Mouse (Mus musculus) hindbrain, embryonic 12.5 days (tissue): Measurements from ENCODE around the gene Chst8. TPM values are rescaled to one million over a fixed set of nuclear protein-coding genes. Genes with fewer than 3 reads are reported as not detected.
A peak's percentile ranks its signal among the peaks of the same experiment; 100 is the strongest.

ENCODE experiments used
- ATAC-seq: fragments of 200-750 bp; cut with Nextera tagmentation; 2 replicates; pipeline ENCODE4 v1.8.0; 2017; ENCODE audit warnings: moderate TSS enrichment; ENCODE audit not compliant: low FRiP score
- H3K27ac ChIP-seq: fragments of 300-500 bp; sonication (generic); 2 replicates; pipeline ENCODE4 v1.5.1; 2016; ENCODE audit warnings: mild to moderate bottlenecking
- H3K27me3 ChIP-seq: fragments of 300-500 bp; sonication (generic); 2 replicates; pipeline ENCODE4 v1.6.1; 2016; ENCODE audit warnings: mild to moderate bottlenecking
- H3K36me3 ChIP-seq: fragments of 300-500 bp; sonication (generic); 2 replicates; pipeline ENCODE4 v1.6.1; 2016; ENCODE audit warnings: mild to moderate bottlenecking
- H3K4me1 ChIP-seq: fragments of 300-500 bp; sonication (generic); 2 replicates; pipeline ENCODE4 v1.6.1; 2016
- H3K4me2 ChIP-seq: fragments of 300-500 bp; sonication (generic); replicated peaks from 2 replicates; pipeline ENCODE4 v1.6.1; 2016; ENCODE audit warnings: mild to moderate bottlenecking
- H3K4me3 ChIP-seq: fragments of 300-500 bp; sonication (generic); 2 replicates; pipeline ENCODE4 v1.5.1; 2016; ENCODE audit warnings: mild to moderate bottlenecking
- H3K9ac ChIP-seq: fragments of 300-500 bp; sonication (generic); 2 replicates; pipeline ENCODE4 v1.6.1; 2016; ENCODE audit warnings: mild to moderate bottlenecking, moderate library complexity
- H3K9me3 ChIP-seq: fragments of 300-500 bp; sonication (generic); replicated peaks from 2 replicates; pipeline ENCODE4 v1.6.1; 2016; ENCODE audit warnings: mild to moderate bottlenecking
- WGBS: fragments of 180-500 bp; shearing (Covaris S2); methylation state at CpG from one replicate; pipeline ENCODE4 v1.1.7; 2016; 5-methylcytosine and 5-hydroxymethylcytosine counted together
- polyA plus RNA-seq: library from polyadenylated mRNA; unstranded; fragments of >200 nt; fragmentation: Nextera tagmentation; extraction: Ambion mirVana; gene quantifications from 2 replicates; pipeline ENCODE4 v1.2.1, GENCODE M21; 2016

Chst8 gene
- polyA plus RNA-seq, 1 experiment from 2014 or later = 22.4 TPM

DNA sequence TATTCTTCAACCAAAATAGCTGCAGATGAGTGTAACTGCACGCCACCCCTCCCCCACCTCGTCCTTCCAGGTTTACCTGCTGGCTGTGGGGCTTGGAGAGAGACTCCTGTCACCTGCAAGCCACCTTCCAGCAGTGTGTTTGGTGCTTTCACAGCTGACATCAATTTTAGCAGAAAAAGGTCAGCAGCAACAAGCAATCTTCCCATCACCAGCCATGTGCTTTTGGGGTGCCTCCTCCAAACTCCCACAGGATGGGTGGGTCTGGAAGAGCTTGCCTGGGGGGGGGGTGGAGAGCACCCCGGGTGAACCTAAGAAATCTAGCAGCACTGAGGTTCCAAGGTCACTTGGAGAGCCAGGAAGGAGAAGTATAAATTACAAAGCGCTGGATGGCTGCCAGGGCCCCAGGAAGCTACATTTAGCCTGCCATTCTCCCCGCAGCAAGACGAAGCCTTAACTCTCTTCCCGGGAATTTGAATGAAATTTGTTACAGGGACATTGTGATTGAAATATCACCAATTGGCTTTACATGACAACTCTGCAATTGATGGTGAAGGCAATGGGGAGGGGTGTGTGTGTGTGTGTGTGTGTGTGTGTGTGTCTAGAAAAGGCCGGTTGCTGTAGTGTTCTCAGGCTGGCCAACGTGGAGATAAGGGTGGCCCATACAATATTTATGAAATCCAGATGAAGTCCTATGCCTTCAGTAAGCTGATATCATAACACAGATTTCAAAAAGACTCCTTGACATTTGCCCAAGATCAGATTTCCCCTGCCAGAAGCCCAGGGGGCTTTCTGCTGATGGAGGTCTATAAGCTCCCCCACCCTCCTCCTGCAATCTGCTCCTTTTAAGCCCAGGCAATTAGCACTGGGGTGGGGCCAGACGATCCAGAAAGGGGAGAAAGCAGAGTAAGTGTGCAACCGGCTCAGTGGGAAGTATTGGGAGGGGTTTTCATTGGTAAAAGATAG lies 13.8 kb downstream of the Chst8 start:
- Histone ChIP-seq H3K9ac (0 out of 2 replicates have a peak overlapping the region, but pooled peaks have one; percentile 23), H3K36me3 (no peaks in the 10 kb centered on the region), H3K27me3 (no peaks in the 10 kb centered on the region; the same call in 1 of the 2 replicates), H3K9me3 (no peaks in the 10 kb centered on the region), H3K4me1 (peaks cover 37% of the 10 kb centered on the region), H3K27ac (peak overlapping the region; percentile 80), H3K4me3 (no peak overlapping the region), H3K4me2 (peak overlapping the region; percentile 34)
- 10% methylated on average over 11 of the region's 11 CpGs for WGBS
- peak; percentile 68 for ATAC-seq

DNA sequence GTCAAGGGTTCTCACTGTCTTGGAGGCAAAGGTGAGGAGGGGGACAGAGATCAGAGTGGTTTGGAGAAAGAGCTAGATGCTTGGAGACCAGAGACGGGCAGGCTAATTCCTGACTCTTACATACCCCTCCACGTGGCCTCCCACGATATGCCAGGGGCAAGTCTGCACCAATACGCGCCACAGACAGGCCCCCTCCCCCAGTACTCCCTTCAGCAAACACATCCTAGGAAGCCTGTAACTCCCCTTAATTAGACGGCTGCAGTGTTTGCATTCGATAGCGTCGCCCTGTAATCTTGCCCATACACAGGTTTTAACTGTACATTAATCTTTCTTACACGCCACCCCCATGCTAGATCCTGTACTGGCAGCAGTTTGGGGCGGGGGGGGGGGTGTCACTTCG lies 14.5 kb downstream of the Chst8 start:
- Histone ChIP-seq H3K9me3 (no peaks in the 10 kb centered on the region), H3K27me3 (no peaks in the 10 kb centered on the region; the same call in 1 of the 2 replicates), H3K4me2 (peak overlapping the region; percentile 34), H3K4me1 (peaks cover 37% of the 10 kb centered on the region), H3K27ac (peak overlapping the region; percentile 80), H3K36me3 (no peaks in the 10 kb centered on the region), H3K9ac (0 out of 2 replicates have a peak overlapping the region, but pooled peaks have one; percentile 23), H3K4me3 (no peak overlapping the region)
- WGBS = 7% methylated on average over 12 of the region's 12 CpGs
- ATAC-seq = peak; percentile 29; the same call in 1 of the 2 replicates

DNA sequence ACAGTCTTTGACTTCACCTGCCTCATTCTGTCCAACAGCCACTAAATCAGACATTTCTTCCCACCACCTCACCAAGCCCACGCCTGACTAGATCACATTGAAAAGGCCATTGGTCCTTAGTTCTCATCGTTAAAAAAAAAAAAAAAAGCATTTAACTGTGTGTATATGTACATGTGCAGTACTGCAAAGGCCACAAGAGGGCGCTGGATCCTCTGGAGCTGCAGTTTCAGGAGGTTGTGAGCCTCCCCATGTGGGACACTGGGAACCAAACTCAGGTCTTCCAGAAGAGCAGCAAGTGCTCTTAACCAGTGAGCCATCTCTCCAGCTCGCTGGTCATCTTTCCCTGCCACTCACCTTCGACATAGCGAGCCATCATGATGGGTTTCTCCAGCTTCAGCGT lies 22.1 kb downstream of the Chst8 start:
- H3K9ac ChIP-seq = no peak overlapping the region
- no peak overlapping the region for H3K27ac ChIP-seq
- H3K4me2 ChIP-seq = no peak overlapping the region
- no peaks in the 10 kb centered on the region for H3K36me3 ChIP-seq
- no peak overlapping the region for H3K4me3 ChIP-seq
- no peaks in the 10 kb centered on the region; the same call in 1 of the 2 replicates for H3K9me3 ChIP-seq
- H3K4me1 ChIP-seq = peaks cover 5% of the 10 kb centered on the region; the same call in 1 of the 2 replicates
- 78% methylated on average over 7 of the region's 7 CpGs for WGBS
- ATAC-seq = no peak
- no peaks in the 10 kb centered on the region for H3K27me3 ChIP-seq

DNA sequence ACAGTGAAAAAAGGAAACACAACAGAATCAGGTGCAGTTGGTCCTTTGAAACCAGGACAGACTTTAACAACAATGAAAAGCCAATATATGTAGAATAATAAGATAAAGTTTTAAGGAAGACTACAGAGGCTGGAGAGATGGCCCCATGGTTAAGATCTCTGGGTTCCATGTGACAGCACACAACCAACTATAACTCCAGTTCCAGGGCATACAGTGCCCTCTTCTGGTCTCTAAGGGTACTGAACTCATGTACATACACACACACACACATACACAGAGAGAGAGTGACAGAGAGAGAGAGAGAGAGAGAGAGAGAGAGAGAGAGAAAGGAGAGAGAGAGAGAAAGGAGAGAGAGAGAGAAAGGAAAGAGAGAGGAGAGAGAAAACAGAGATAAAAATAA lies 25.3 kb downstream of the Chst8 start:
- H3K9me3 ChIP-seq = no peaks in the 10 kb centered on the region; the same call in 1 of the 2 replicates
- no peak for ATAC-seq
- H3K9ac ChIP-seq = no peak overlapping the region
- no peak overlapping the region for H3K27ac ChIP-seq
- no peak overlapping the region for H3K4me2 ChIP-seq
- H3K27me3 ChIP-seq = no peaks in the 10 kb centered on the region
- no peak overlapping the region for H3K4me3 ChIP-seq
- H3K4me1 ChIP-seq = peaks cover 16% of the 10 kb centered on the region
- no peaks in the 10 kb centered on the region for H3K36me3 ChIP-seq

DNA sequence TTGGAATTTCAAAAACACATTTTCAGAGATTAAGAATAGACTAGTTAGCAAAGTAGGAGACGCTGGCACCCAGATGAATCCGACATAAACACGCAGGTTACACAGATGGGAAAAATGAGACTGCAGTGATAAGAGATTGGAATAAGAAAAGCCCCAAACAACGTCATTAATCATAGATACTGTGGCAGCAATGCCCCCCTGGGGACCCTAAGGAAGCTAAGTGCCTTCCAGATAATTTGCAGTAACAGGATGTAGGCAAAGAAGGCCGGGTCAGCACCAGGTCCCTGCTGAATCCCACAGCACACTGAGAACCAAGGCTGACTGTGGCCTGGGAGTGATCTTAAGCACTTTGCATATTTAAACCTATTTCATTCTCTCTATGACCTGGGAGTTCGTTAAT lies 27.5 kb downstream of the Chst8 start:
- H3K9ac ChIP-seq = no peak overlapping the region
- no peak overlapping the region for H3K4me2 ChIP-seq
- H3K27ac ChIP-seq = peak overlapping the region; percentile 36; the same call in 1 of the 2 replicates
- H3K27me3 ChIP-seq = no peaks in the 10 kb centered on the region
- no peaks in the 10 kb centered on the region for H3K36me3 ChIP-seq
- 0 out of 2 replicates have a peak, but pooled peaks cover 4% of the 10 kb centered on the region for H3K9me3 ChIP-seq
- ATAC-seq = peak; percentile 48; the same call in 1 of the 2 replicates
- peaks cover 16% of the 10 kb centered on the region for H3K4me1 ChIP-seq
- no peak overlapping the region for H3K4me3 ChIP-seq
- WGBS = 44% methylated on average over 6 of the region's 6 CpGs

DNA sequence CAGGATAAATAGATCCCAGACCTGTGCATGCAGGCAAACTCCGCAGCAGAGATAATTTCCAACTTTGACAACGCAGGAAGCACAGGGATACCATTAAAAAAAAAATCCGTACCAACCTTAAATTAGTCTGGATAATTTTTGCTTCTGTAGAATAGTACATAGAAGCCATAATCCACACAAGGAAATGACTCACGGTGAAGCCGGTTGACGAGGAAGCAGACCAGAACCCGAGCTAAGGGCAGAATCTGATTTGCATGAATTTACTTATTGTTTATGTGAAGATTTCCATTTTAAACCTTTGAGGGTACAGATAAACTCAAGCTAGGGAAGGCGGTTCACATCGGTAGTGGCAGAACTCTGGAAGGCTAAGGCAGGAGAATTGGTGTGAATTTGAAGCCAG lies 28.0 kb downstream of the Chst8 start:
- Histone ChIP-seq H3K4me3 (no peak overlapping the region), H3K4me1 (peaks cover 16% of the 10 kb centered on the region), H3K9ac (no peak overlapping the region), H3K27me3 (no peaks in the 10 kb centered on the region), H3K36me3 (no peaks in the 10 kb centered on the region), H3K9me3 (0 out of 2 replicates have a peak, but pooled peaks cover 4% of the 10 kb centered on the region), H3K4me2 (no peak overlapping the region), H3K27ac (peak overlapping the region; percentile 36)
- WGBS = 63% methylated on average over 9 of the region's 9 CpGs
- no peak for ATAC-seq

DNA sequence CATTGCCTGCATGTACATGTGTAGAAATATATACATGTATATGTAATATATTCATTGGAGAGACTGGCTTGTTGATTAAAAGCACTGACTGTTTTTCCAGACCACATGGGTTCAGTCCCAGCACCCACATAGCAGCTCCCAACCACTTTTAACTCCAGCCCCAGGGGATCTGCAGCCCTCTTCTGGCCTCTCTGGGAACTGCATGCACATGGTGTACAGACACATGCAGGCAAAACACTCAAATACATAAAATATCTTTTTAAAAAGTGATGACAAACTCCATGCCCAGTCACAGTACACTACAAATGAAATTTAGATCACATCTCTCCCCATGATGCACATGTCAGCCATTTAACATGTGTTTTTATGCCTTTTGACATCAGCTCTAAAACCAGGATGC lies 30.5 kb downstream of the Chst8 start:
- Histone ChIP-seq H3K9ac (no peak overlapping the region), H3K4me1 (peaks cover 29% of the 10 kb centered on the region), H3K9me3 (0 out of 2 replicates have a peak, but pooled peaks cover 4% of the 10 kb centered on the region), H3K4me2 (no peak overlapping the region), H3K36me3 (no peaks in the 10 kb centered on the region), H3K4me3 (no peak overlapping the region), H3K27ac (no peak overlapping the region), H3K27me3 (no peaks in the 10 kb centered on the region; the same call in 1 of the 2 replicates)
- no peak for ATAC-seq

DNA sequence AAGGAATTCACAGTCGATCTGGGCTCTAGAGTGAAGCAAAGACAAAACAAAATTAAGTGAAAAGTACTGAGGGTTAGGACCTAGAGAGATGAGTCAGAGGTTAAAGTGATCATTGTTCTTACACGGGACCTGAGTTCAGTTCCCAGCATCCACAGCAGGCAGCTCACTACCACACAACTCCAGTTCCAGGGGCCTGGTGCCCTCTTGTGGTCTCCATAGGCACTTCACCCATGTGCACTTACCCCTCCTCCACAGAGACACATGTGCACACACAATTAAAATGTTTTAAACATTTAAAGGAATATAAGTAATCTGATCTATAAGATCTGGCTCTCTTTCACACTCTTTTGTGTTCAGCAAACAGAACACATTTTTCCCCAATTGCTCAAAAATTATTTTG lies 31.3 kb downstream of the Chst8 start:
- Histone ChIP-seq H3K9ac (no peak overlapping the region), H3K4me1 (peaks cover 29% of the 10 kb centered on the region)

DNA sequence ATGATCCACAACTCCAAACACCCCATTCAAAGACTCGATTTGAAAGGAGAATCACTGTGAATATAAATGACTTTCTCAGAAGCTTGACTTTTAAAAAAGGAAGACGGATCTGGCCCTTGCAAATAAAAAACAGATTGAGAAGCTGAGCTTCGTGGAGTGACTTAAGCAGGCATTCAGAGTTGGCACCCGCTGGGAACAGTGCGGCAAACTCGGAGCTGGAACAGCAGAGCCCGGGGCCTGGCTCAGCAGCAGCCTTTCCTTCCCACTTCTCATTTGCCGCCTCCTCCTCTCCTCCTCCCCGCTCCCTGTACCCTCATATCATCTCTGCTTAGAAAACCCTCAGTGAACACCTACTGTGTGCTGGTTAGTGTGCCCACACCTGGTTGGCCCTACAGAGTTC lies 34.1 kb downstream of the Chst8 start:
- Histone ChIP-seq H3K4me1 (peaks cover 36% of the 10 kb centered on the region), H3K27me3 (no peaks in the 10 kb centered on the region; the same call in 1 of the 2 replicates), H3K27ac (peak overlapping the region; percentile 30; the same call in 1 of the 2 replicates), H3K9me3 (0 out of 2 replicates have a peak, but pooled peaks cover 4% of the 10 kb centered on the region), H3K4me2 (no peak overlapping the region), H3K4me3 (no peak overlapping the region), H3K9ac (no peak overlapping the region), H3K36me3 (no peaks in the 10 kb centered on the region)
- 20% methylated on average over 9 of the region's 9 CpGs for WGBS
- ATAC-seq = no peak

More for the DNA sequence above, 31.3 kb downstream of the Chst8 start:
- H3K9me3 ChIP-seq = 0 out of 2 replicates have a peak, but pooled peaks cover 4% of the 10 kb centered on the region
- no peak overlapping the region for H3K4me2 ChIP-seq
- ATAC-seq = no peak
- no peaks in the 10 kb centered on the region for H3K36me3 ChIP-seq
- no peaks in the 10 kb centered on the region; the same call in 1 of the 2 replicates for H3K27me3 ChIP-seq
- no peak overlapping the region for H3K4me3 ChIP-seq
- 91% methylated on average over 2 of the region's 2 CpGs for WGBS
- no peak overlapping the region for H3K27ac ChIP-seq

DNA sequence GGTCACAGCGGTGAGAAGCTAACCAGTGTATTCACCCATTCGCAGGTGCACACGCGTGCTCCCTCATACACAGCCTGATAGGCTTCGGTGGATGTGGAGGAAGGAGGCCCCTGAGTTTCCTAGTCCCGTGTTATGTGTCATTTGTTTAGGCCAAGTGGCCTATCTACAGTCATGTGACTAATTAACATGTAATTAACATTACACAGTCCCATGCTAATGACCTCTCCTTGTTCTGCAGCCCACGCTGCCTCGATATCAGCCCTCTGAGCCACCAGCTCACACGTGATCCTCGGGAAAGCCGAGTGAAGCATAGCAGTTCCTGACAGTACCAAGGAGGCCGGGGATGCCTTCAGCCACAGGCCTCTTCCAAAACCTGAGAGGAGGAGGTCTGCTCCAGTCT lies 36.9 kb downstream of the Chst8 start:
- H3K4me2 ChIP-seq = no peak overlapping the region
- peaks cover 41% of the 10 kb centered on the region for H3K4me1 ChIP-seq
- 0 out of 2 replicates have a peak, but pooled peaks cover 2% of the 10 kb centered on the region for H3K9me3 ChIP-seq
- no peak overlapping the region for H3K27ac ChIP-seq
- H3K36me3 ChIP-seq = no peaks in the 10 kb centered on the region
- no peak overlapping the region for H3K9ac ChIP-seq
- H3K27me3 ChIP-seq = no peaks in the 10 kb centered on the region; the same call in 1 of the 2 replicates
- WGBS = 61% methylated on average over 12 of the region's 12 CpGs
- H3K4me3 ChIP-seq = no peak overlapping the region
- peak; percentile 46; the same call in 1 of the 2 replicates for ATAC-seq

DNA sequence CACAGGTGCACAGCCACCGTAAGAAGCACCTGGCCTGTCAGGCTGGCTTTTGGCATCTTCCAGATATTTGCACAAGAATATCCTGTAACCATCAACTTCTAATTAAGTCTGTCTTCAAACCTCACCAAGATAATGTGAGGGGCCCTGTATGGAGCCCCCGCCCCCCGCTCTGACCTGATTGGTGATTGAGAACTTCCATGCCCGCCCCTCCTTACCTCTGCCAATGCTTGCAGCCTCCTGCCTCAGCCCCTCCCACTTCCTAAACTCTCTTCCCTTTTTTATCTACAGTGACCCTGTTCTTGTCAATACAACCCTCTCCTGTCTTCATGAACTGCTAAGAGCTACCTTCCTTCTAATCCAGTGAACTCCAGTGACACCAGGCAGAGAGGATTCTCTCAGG lies 37.6 kb downstream of the Chst8 start:
- Histone ChIP-seq H3K36me3 (no peaks in the 10 kb centered on the region), H3K27ac (0 out of 2 replicates have a peak overlapping the region, but pooled peaks have one; percentile 7), H3K4me1 (peaks cover 41% of the 10 kb centered on the region), H3K4me2 (no peak overlapping the region), H3K4me3 (no peak overlapping the region), H3K9ac (no peak overlapping the region), H3K27me3 (no peaks in the 10 kb centered on the region; the same call in 1 of the 2 replicates), H3K9me3 (no peaks in the 10 kb centered on the region)
- ATAC-seq = no peak
- WGBS = 79% methylated on average over 4 of the region's 4 CpGs

DNA sequence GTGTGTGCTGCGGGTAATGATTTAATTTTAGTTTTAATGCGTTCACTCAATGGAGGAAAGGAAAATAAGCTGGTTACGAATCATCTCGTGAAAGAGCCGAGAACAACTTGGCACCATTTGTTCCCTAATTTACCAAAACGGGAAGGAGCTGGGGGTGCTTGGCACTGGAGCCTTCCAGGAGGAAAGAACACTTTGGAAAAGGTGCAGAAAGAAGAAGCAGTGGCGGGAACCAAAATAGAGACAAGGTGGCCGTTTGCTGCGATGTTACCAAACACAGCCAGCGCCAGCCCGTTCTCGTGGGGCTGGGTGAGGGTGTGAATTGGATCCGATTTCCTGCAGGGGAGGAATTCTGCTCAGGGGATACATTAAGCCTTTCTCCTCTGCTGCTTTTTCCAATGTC lies 38.5 kb downstream of the Chst8 start:
- H3K9me3 ChIP-seq = no peaks in the 10 kb centered on the region
- peaks cover 39% of the 10 kb centered on the region for H3K4me1 ChIP-seq
- H3K4me2 ChIP-seq = peak overlapping the region; percentile 18
- WGBS = 38% methylated on average over 13 of the region's 13 CpGs
- no peak for ATAC-seq
- H3K36me3 ChIP-seq = no peaks in the 10 kb centered on the region
- H3K27ac ChIP-seq = peak overlapping the region; percentile 82
- no peaks in the 10 kb centered on the region; the same call in 1 of the 2 replicates for H3K27me3 ChIP-seq
- peak overlapping the region; percentile 5; the same call in 1 of the 2 replicates for H3K9ac ChIP-seq
- no peak overlapping the region for H3K4me3 ChIP-seq
